Mouse (Mus musculus): ENCODE results near the gene Tmem176b. TPM values are rescaled to one million over a fixed set of nuclear protein-coding genes. Genes with fewer than 3 reads are reported as not detected.
"Not testable (repeated sequence)": the region's sequence is repeated elsewhere in the genome, so short reads cannot be mapped to it uniquely, and the experiment has no call there.

Tmem176b gene
- polyA plus RNA-seq (2014; fragmentation: Nextera tagmentation; extraction: Ambion mirVana): 324 and 329 TPM in 2 replicates

DNA sequence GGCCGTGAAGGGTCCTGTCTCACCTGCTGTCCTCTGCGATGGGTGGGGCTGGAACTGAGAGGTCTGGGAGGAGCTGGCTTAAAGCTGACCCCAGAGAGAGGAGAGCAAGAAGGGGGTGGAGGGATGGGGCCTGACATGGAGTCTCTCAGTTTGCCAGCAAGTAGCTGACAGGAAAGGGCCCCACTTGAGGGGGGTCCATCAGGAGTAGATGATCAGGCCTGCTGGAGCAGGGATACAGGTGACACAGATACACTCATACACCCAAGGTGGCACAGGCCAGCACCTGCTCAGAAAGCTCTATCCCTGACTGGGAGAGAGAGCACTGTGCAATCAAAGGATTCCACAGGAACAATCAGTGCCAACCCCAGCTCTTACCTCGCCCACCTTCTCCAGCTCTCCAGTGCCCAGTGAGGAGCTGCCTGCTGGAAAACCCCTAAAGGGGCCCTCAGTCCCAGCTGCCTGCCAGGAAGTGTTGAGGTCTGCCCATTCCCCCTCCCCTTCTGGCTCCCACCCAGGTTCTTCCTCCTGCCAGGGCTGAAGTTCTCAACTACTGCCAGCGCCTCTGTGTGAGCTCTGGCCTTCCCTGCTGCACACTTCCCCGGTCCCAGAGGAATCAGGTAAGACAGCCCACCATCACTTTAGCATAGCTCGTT, at the start of gene Tmem176b:
Tmem176b (minus strand) TSS at position 524 of the 653 bp plus-strand sequence.
- H3K4me3 ChIP-seq (ENCODE audit: low read depth, low read length): peak within 1 kb of the TSS; percentile 52
- 4% methylated on average over 6 of the region's 6 CpGs for WGBS

DNA sequence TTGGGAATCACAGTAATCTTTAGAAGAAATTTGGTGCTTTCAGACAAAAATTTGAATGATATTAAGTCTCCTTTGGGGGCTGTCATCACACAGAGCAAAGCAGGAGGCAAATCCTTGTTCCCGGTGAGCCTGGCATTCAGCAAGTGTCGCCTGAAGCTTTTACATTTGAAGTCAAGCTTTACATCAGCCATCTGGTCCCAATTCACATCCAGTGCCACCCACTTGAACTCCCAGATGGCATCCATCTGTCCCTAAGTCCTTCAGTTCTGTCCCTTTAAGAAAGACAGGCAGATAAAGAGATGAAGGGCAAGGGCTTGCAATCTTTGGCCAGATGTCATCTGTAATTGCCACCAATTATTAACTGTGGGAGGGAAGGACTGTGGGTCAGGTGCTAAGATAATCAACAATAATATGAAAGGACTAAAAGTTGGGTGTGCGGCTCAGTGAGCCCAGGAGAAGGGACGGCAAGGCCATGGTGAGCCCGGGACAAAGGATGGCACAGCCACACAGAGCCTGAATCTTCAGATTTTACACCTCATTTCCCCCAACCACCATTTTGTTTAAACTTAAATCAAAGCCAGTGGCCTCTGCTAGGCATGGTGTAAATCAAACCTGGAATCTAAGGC, 35.3 kb upstream of the Tmem176b start:
- no peaks in the 10 kb centered on the region for H3K4me1 ChIP-seq (ENCODE audit: control insufficient read depth, insufficient read depth, low read length)
- no peak overlapping the region for H3K4me3 ChIP-seq (ENCODE audit: low read depth, low read length)
- WGBS: 70% methylated on average over 5 of the region's 5 CpGs
- H3K27ac ChIP-seq (ENCODE audit: low read length): no peak overlapping the region
- H3K4me2 ChIP-seq (replicated peaks; ENCODE audit: low read depth, low read length): no peak overlapping the region
- H3K27me3 ChIP-seq (ENCODE audit: control insufficient read depth, insufficient read depth, low read length): no peaks in the 10 kb centered on the region
- H3K36me3 ChIP-seq (ENCODE audit: control insufficient read depth, insufficient read depth, low read length): no peaks in the 10 kb centered on the region
- no peaks in the 10 kb centered on the region for H3K9me3 ChIP-seq (ENCODE audit: control insufficient read depth, low read depth, low read length)
- no peak overlapping the region for H3K9ac ChIP-seq (replicated peaks; ENCODE audit: low read depth, low read length)
- ATAC-seq (ENCODE audit: insufficient number of reproducible peaks, insufficient read depth, low FRiP score, low read depth): no peak

More for the DNA sequence above, at the start of gene Tmem176b:
- peak; percentile 91 for ATAC-seq (ENCODE audit: insufficient number of reproducible peaks, insufficient read depth, low FRiP score, low read depth)
- Histone ChIP-seq H3K9ac (replicated peaks; ENCODE audit: low read depth, low read length) (peak within 1 kb of the TSS; percentile 67), H3K36me3 (ENCODE audit: control insufficient read depth, insufficient read depth, low read length) (peaks cover 37% of the 10 kb centered on the region), H3K27ac (ENCODE audit: low read length) (peak within 1 kb of the TSS; percentile 93), H3K4me1 (ENCODE audit: control insufficient read depth, insufficient read depth, low read length) (peaks cover 27% of the 10 kb centered on the region), H3K27me3 (ENCODE audit: control insufficient read depth, insufficient read depth, low read length) (no peaks in the 10 kb centered on the region), H3K4me2 (replicated peaks; ENCODE audit: low read depth, low read length) (peak within 1 kb of the TSS; percentile 91), H3K9me3 (ENCODE audit: control insufficient read depth, low read depth, low read length) (no peaks in the 10 kb centered on the region)

DNA sequence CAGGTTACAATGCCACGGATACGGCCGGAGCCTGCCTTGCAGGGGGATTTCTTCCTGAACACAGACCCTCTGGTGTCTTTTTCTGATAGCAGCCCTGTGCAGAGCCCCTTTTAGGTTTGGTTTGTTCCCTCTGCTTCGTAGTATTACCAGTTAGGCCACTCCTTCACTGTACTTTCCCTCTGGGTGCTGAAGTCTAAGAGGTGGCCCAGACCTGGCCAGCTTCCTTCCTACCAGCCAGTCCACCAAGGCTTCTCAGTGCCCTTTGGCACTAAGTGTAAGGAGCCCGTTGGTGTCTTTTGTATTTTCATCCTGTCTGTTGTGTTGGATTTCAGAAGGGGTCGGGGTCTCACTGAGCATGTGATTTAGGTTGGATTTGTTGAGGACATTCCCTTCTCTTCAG, 34.2 kb upstream of the Tmem176b start:
- H3K4me2 ChIP-seq (replicated peaks; ENCODE audit: low read depth, low read length): no peak overlapping the region
- no peak overlapping the region for H3K4me3 ChIP-seq (ENCODE audit: low read depth, low read length)
- no peaks in the 10 kb centered on the region for H3K9me3 ChIP-seq (ENCODE audit: control insufficient read depth, low read depth, low read length)
- H3K27ac ChIP-seq (ENCODE audit: low read length): no peak overlapping the region
- WGBS: 88% methylated on average over 6 of the region's 6 CpGs
- no peaks in the 10 kb centered on the region for H3K27me3 ChIP-seq (ENCODE audit: control insufficient read depth, insufficient read depth, low read length)
- H3K36me3 ChIP-seq (ENCODE audit: control insufficient read depth, insufficient read depth, low read length): no peaks in the 10 kb centered on the region
- H3K9ac ChIP-seq (replicated peaks; ENCODE audit: low read depth, low read length): no peak overlapping the region
- no peaks in the 10 kb centered on the region for H3K4me1 ChIP-seq (ENCODE audit: control insufficient read depth, insufficient read depth, low read length)
- ATAC-seq (ENCODE audit: insufficient number of reproducible peaks, insufficient read depth, low FRiP score, low read depth): no peak

DNA sequence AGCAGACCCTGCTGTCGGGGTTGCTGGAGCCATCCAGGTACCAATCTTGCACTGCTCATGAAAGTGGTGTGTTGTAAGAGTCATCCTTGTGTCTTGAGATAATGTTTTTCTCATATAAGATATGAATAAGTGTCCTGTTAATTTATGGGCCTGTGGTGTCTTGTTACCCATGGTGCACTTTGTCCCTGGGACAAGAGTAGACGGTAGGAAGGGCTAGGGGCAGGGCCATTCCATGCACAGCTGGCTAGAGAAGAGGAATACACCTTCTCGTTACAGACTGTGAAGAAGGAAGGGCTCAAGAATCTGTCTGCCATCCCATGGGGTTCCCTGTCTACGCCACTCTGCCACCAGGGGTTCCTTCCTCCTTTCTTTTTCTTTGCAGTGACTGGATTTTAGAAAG, 33.3 kb upstream of the Tmem176b start:
- H3K4me2 ChIP-seq (replicated peaks; ENCODE audit: low read depth, low read length): no peak overlapping the region
- H3K36me3 ChIP-seq (ENCODE audit: control insufficient read depth, insufficient read depth, low read length): no peaks in the 10 kb centered on the region
- 84% methylated on average over 4 of the region's 4 CpGs for WGBS
- H3K9me3 ChIP-seq (ENCODE audit: control insufficient read depth, low read depth, low read length): no peaks in the 10 kb centered on the region
- H3K27me3 ChIP-seq (ENCODE audit: control insufficient read depth, insufficient read depth, low read length): no peaks in the 10 kb centered on the region
- H3K9ac ChIP-seq (replicated peaks; ENCODE audit: low read depth, low read length): no peak overlapping the region
- no peak overlapping the region for H3K4me3 ChIP-seq (ENCODE audit: low read depth, low read length)
- no peak overlapping the region for H3K27ac ChIP-seq (ENCODE audit: low read length)
- ATAC-seq (ENCODE audit: insufficient number of reproducible peaks, insufficient read depth, low FRiP score, low read depth): no peak
- H3K4me1 ChIP-seq (ENCODE audit: control insufficient read depth, insufficient read depth, low read length): no peaks in the 10 kb centered on the region

DNA sequence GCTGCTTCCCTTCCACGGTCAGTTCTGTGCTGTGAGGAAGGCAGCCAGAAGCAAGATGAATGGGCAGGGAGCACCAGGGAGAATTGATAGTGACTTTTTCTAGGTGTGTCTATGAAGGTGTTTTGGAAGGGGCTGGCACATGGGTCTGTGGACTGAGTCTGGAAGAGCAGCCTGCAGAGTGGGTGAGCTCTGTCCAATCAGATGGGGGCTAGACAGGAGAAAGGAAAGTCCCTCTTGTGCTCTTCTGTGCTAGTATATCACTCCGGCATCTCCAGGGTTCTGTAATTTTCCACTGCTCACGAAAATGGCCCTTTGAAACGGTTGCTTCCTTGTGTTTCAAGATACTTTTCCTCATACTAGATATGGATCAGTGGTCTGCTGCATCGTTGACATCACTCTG, 31.3 kb upstream of the Tmem176b start, which contains the start of gene Aoc1:
Aoc1 (plus strand) TSS at position 301 of the 400 bp plus-strand sequence.
- no peak within 1 kb of the TSS for H3K9ac ChIP-seq (replicated peaks; ENCODE audit: low read depth, low read length)
- H3K36me3 ChIP-seq (ENCODE audit: control insufficient read depth, insufficient read depth, low read length): no peaks in the 10 kb centered on the region
- no peaks in the 10 kb centered on the region for H3K4me1 ChIP-seq (ENCODE audit: control insufficient read depth, insufficient read depth, low read length)
- H3K4me2 ChIP-seq (replicated peaks; ENCODE audit: low read depth, low read length): no peak within 1 kb of the TSS
- WGBS: 78% methylated on average over 5 of the region's 5 CpGs
- no peaks in the 10 kb centered on the region for H3K27me3 ChIP-seq (ENCODE audit: control insufficient read depth, insufficient read depth, low read length)
- no peak within 1 kb of the TSS for H3K27ac ChIP-seq (ENCODE audit: low read length)
- H3K4me3 ChIP-seq (ENCODE audit: low read depth, low read length): no peak within 1 kb of the TSS
- no peak for ATAC-seq (ENCODE audit: insufficient number of reproducible peaks, insufficient read depth, low FRiP score, low read depth)
- no peaks in the 10 kb centered on the region for H3K9me3 ChIP-seq (ENCODE audit: control insufficient read depth, low read depth, low read length)

DNA sequence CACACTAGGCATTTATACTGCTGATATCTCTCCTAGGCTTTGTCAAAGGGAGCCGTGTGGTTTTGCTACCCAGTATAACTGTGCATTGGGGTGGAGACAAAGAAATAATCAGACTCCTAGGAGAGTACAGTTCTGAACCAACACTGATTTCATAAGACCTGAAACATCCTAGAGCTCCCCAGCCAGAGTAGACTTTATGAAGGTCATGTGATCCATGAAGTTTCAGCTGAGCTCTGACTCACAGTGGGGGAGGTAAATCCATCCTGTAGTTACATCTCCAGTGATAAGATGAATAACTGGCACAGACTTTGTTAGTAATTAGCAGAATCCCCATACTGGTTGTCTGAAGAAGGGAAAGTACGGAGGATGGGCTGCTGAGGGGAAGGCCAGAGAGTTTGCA, 28.5 kb upstream of the Tmem176b start:
- Histone ChIP-seq H3K27me3 (ENCODE audit: control insufficient read depth, insufficient read depth, low read length) (no peaks in the 10 kb centered on the region), H3K4me1 (ENCODE audit: control insufficient read depth, insufficient read depth, low read length) (0 out of 2 replicates have a peak, but pooled peaks cover 2% of the 10 kb centered on the region), H3K9me3 (ENCODE audit: control insufficient read depth, low read depth, low read length) (no peaks in the 10 kb centered on the region), H3K9ac (replicated peaks; ENCODE audit: low read depth, low read length) (no peak overlapping the region), H3K4me2 (replicated peaks; ENCODE audit: low read depth, low read length) (no peak overlapping the region), H3K36me3 (ENCODE audit: control insufficient read depth, insufficient read depth, low read length) (no peaks in the 10 kb centered on the region), H3K27ac (ENCODE audit: low read length) (no peak overlapping the region), H3K4me3 (ENCODE audit: low read depth, low read length) (no peak overlapping the region)
- no peak for ATAC-seq (ENCODE audit: insufficient number of reproducible peaks, insufficient read depth, low FRiP score, low read depth)
- WGBS: 85% methylated on average over 2 of the region's 2 CpGs

DNA sequence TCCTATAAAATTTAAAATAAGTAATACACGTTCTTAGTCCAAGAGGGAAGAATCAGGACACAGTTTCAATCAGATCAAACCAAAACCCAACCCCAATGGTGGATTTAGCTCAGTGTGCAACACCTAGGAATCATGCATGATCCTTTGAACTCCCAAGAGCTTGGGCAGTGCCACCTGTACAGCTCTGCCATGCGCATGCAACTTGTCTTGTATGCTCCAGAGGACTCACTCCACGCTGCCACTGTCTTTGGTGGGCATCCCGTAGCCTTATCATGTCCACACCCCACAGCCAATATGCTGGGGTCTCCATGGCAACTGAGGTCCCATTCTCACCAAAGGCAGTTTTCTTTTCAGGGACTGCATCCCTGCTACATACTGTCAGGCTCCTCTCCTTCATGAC, 25.9 kb upstream of the Tmem176b start:
- 0 out of 2 replicates have a peak, but pooled peaks cover 3% of the 10 kb centered on the region for H3K4me1 ChIP-seq (ENCODE audit: control insufficient read depth, insufficient read depth, low read length)
- H3K36me3 ChIP-seq (ENCODE audit: control insufficient read depth, insufficient read depth, low read length): no peaks in the 10 kb centered on the region
- no peak overlapping the region for H3K4me2 ChIP-seq (replicated peaks; ENCODE audit: low read depth, low read length)
- H3K4me3 ChIP-seq (ENCODE audit: low read depth, low read length): no peak overlapping the region
- ATAC-seq (ENCODE audit: insufficient number of reproducible peaks, insufficient read depth, low FRiP score, low read depth): no peak
- no peak overlapping the region for H3K27ac ChIP-seq (ENCODE audit: low read length)
- no peak overlapping the region for H3K9ac ChIP-seq (replicated peaks; ENCODE audit: low read depth, low read length)
- H3K9me3 ChIP-seq (ENCODE audit: control insufficient read depth, low read depth, low read length): no peaks in the 10 kb centered on the region
- WGBS: 63% methylated on average over 4 of the region's 4 CpGs
- H3K27me3 ChIP-seq (ENCODE audit: control insufficient read depth, insufficient read depth, low read length): no peaks in the 10 kb centered on the region

DNA sequence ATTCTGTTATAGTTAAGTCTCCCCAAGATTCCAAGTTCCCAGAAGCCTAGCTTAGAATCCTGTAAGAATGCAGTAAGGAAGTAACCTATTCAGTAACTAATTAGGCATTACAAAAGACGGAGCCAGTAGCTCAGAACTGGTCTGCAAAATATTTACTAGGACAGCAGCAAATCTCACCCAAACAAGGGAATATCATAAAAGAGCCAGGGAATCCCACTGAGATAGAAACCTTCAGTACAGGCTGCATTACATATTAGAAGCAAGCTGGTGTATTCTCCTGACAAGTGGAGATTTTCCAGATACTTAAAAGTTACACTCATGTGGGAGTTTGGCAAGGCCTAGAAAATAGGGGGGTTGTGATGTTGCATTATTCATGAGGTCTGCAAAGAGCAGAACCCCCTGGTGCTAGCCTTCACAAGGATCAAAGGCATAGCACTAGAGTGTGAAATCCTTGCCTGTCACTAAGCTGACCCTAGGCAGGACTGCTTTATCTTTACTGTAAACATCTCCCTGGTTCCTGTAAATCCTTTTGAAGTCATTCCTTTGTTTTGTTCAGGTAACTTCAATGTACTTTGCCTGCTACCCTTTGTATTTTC, 25.2 kb upstream of the Tmem176b start:
- not testable (repeated sequence) for ATAC-seq (ENCODE audit: insufficient number of reproducible peaks, insufficient read depth, low FRiP score, low read depth); H3K4me2 ChIP-seq (replicated peaks; ENCODE audit: low read depth, low read length); H3K4me3 ChIP-seq (ENCODE audit: low read depth, low read length); H3K27me3 ChIP-seq (ENCODE audit: control insufficient read depth, insufficient read depth, low read length); H3K9ac ChIP-seq (replicated peaks; ENCODE audit: low read depth, low read length); H3K36me3 ChIP-seq (ENCODE audit: control insufficient read depth, insufficient read depth, low read length); H3K9me3 ChIP-seq (ENCODE audit: control insufficient read depth, low read depth, low read length); H3K27ac ChIP-seq (ENCODE audit: low read length); H3K4me1 ChIP-seq (ENCODE audit: control insufficient read depth, insufficient read depth, low read length)
- 26% methylated on average over 1 of the region's 1 CpGs for WGBS

All from stomach, embryonic 14.5 days (tissue).